Mouse (Mus musculus) CH12.LX (cell line): ENCODE measurements around the gene Pon2. TPM values are rescaled to one million over a fixed set of nuclear protein-coding genes. Genes with fewer than 3 reads are reported as not detected.

Experiments used
- DNase-seq: peaks from one replicate; pipeline ENCODE4 v3.0.0-alpha.2; 2013; ENCODE audit errors: extremely low read depth
- H3K27ac ChIP-seq: 2 replicates; pipeline ENCODE4 v1.5.1; 2012; ENCODE audit warnings: low read depth, mild to moderate bottlenecking, control low read depth, moderate library complexity; ENCODE audit not compliant: insufficient read depth
- H3K27me3 ChIP-seq: replicated peaks from 2 replicates; pipeline ENCODE3; 2012; ENCODE audit warnings: inconsistent platforms
- H3K36me3 ChIP-seq, 2 experiments: replicated peaks in 1 of 2; 2 replicates each; pipeline versions ENCODE3 to v1.6.1; 2012; ENCODE audit warnings: inconsistent platforms in 1 of 2, low read length in 1 of 2, mild to moderate bottlenecking in 1 of 2, mixed read lengths in 1 of 2, moderate library complexity in 1 of 2; ENCODE audit not compliant: control insufficient read depth in 1 of 2, insufficient read depth in 1 of 2
- H3K4me1 ChIP-seq, 2 experiments: 2 replicates each; pipeline ENCODE4 v1.6.1; 2012; ENCODE audit warnings: inconsistent platforms in 1 of 2, moderate library complexity in 1 of 2; ENCODE audit not compliant: insufficient read depth in 2 of 2, control insufficient read depth in 1 of 2
- H3K4me2 ChIP-seq: 2 replicates; pipeline ENCODE4 v1.6.1; 2012; ENCODE audit warnings: low read depth, mild to moderate bottlenecking, control low read depth; ENCODE audit not compliant: poor library complexity, insufficient read depth, severe bottlenecking
- H3K4me3 ChIP-seq, 3 experiments: fragments of 150-350 bp in 1 of 3; sonication (generic) in 1 of 3; replicated peaks in 1 of 3; 2 replicates each; pipeline versions ENCODE3 to v1.5.1; 2011 to 2012; ENCODE audit warnings: low read depth in 2 of 3, low read length in 2 of 3, mild to moderate bottlenecking in 2 of 3, moderate library complexity in 2 of 3, control low read depth in 1 of 3, improper control_type of control experiment in 1 of 3, inconsistent platforms in 1 of 3, mixed read lengths in 1 of 3; ENCODE audit not compliant: poor library complexity in 1 of 3
- H3K79me2 ChIP-seq: replicated peaks from 2 replicates; pipeline ENCODE4 v1.6.1; 2012; ENCODE audit warnings: mild to moderate bottlenecking, moderate library complexity; ENCODE audit not compliant: control insufficient read depth, poor library complexity, insufficient read depth, severe bottlenecking; ENCODE audit errors: extremely low read depth
- H3K9ac ChIP-seq: 2 replicates; pipeline ENCODE4 v1.6.1; 2012; ENCODE audit warnings: low read depth, mild to moderate bottlenecking, control low read depth, moderate library complexity; ENCODE audit not compliant: insufficient read depth
- H3K9me3 ChIP-seq: replicated peaks from 2 replicates; pipeline ENCODE3; 2012; ENCODE audit warnings: low read length, inconsistent platforms, mixed read lengths
- CHD2 ChIP-seq: IDR thresholded peaks from 2 replicates; pipeline ENCODE4 v1.6.1; 2011; ENCODE audit warnings: low read length, improper control_type of control experiment
- CTCF ChIP-seq, 2 experiments: IDR thresholded peaks in 1 of 2; conservative IDR thresholded peaks in 1 of 2; 2 replicates each; pipeline ENCODE4 v1.5.1; 2011 to 2012; ENCODE audit warnings: low read depth in 2 of 2, low read length in 2 of 2, improper control_type of control experiment in 1 of 2, inconsistent platforms in 1 of 2, mild to moderate bottlenecking in 1 of 2, moderate library complexity in 1 of 2
- E2F4 ChIP-seq: IDR thresholded peaks from 2 replicates; pipeline ENCODE4 v1.6.1; 2011; ENCODE audit warnings: low read depth, low read length, improper control_type of control experiment; ENCODE audit not compliant: insufficient replicate concordance
- EP300 ChIP-seq: IDR thresholded peaks from 2 replicates; pipeline ENCODE4 v1.6.1; 2011; ENCODE audit warnings: low read length, improper control_type of control experiment
- HCFC1 ChIP-seq: IDR thresholded peaks from 2 replicates; pipeline ENCODE4 v1.6.1; 2012; ENCODE audit warnings: low read depth, mild to moderate bottlenecking, inconsistent platforms, low read length, improper control_type of control experiment
- JUN ChIP-seq: IDR thresholded peaks from 2 replicates; pipeline ENCODE4 v1.6.1; 2011; ENCODE audit warnings: low read depth, mild to moderate bottlenecking, low read length, improper control_type of control experiment, moderate library complexity; ENCODE audit not compliant: insufficient read depth
- KAT2A ChIP-seq: IDR thresholded peaks from 2 replicates; pipeline ENCODE4 v1.6.1; 2012; ENCODE audit warnings: low read length, improper control_type of control experiment, inconsistent platforms; ENCODE audit not compliant: insufficient replicate concordance
- MAFK ChIP-seq: IDR thresholded peaks from 2 replicates; pipeline ENCODE4 v1.6.1; 2011; ENCODE audit warnings: low read length, improper control_type of control experiment; ENCODE audit not compliant: insufficient replicate concordance
- MYC ChIP-seq: IDR thresholded peaks from 2 replicates; pipeline ENCODE4 v1.6.1; 2011; ENCODE audit warnings: low read depth, mild to moderate bottlenecking, improper control_type of control experiment, low read length
- POLR2A ChIP-seq: IDR thresholded peaks from 2 replicates; pipeline ENCODE4 v1.6.1; 2011; ENCODE audit warnings: low read depth, mild to moderate bottlenecking, improper control_type of control experiment, low read length
- POLR2AphosphoS2 ChIP-seq: IDR thresholded peaks from 2 replicates; pipeline ENCODE4 v1.6.1; 2011; ENCODE audit warnings: low read depth, low read length, improper control_type of control experiment
- SMC3 ChIP-seq: IDR thresholded peaks from 2 replicates; pipeline ENCODE4 v1.6.1; 2011; ENCODE audit warnings: low read depth, low read length, improper control_type of control experiment
- UBTF ChIP-seq: IDR thresholded peaks from 2 replicates; pipeline ENCODE4 v1.6.1; 2012; ENCODE audit warnings: low read depth, mild to moderate bottlenecking, inconsistent platforms, low read length, improper control_type of control experiment, moderate library complexity
- USF2 ChIP-seq: conservative IDR thresholded peaks from 2 replicates; pipeline ENCODE4 v1.6.1; 2011; ENCODE audit warnings: low read depth, low read length, improper control_type of control experiment
- ZKSCAN1 ChIP-seq: IDR thresholded peaks from 2 replicates; pipeline ENCODE4 v1.6.1; 2012; ENCODE audit warnings: low read depth, inconsistent platforms, low read length, improper control_type of control experiment, borderline replicate concordance
- ZMIZ1 ChIP-seq: IDR thresholded peaks from 2 replicates; pipeline ENCODE4 v1.6.1; 2012; ENCODE audit warnings: low read depth, mild to moderate bottlenecking, inconsistent platforms, low read length, improper control_type of control experiment
- dilution Hi-C: fragments of 300-500 bp; cut with MboI; formaldehyde crosslinking; loops from 2 replicates; pipeline ENCODE4 v1.14.3; 2020; ENCODE audit warnings: low sequenced_read_pairs; ENCODE audit not compliant: extremely low pct_unique_long_range_greater_than_20kb, extremely low pct_ligation_motif_present
- in situ Hi-C: fragments of 300-500 bp; cut with MboI; formaldehyde crosslinking; loops from 3 replicates; pipeline ENCODE4 v1.14.3; 2019; ENCODE audit warnings: low sequenced_read_pairs, low pct_ligation_motif_present, low pct_unique_long_range_greater_than_20kb, mixed read lengths
- polyA plus RNA-seq: library from polyadenylated mRNA; unstranded; fragments of >175 nt; gene quantifications from 2 replicates; pipeline ENCODE4 v1.2.1, GENCODE M21; 2012; ENCODE audit warnings: low read depth; ENCODE audit not compliant: insufficient read length
- total RNA-seq, 2 experiments: library from RNA; depleted of rRNA; stranded (reverse); fragments of 300-350 nt in 1 of 2; fragments of >200 nt in 1 of 2; gene quantifications; 2 replicates each; pipeline ENCODE4 v1.2.3; 2012 to 2014

The Pon2 gene
- total and polyA plus RNA-seq, 3 experiments, result 14.2 to 36.2 (median 32.0) TPM

DNA sequence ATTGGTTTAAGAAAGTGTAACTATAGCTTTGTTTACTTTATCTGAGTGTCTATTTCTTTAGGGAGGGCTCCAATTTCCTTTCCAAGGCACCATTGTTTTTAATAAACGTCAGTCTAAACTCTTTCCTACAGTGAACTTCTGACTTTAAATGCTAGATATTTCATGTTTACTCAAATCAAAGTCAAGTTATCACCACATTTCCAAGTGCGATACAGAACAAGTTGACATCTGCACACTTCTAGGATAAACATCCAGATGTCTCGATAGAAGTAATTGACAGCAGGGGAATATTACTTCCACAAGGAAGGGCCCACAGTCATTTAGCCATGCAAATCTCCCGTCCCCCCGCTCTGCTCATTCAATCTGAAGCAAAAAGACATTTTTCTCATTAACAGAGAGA is 20.3 kb downstream of the Pon2 start:
- H3K4me3 ChIP-seq, result no peak overlapping the region
- no peak overlapping the region for H3K9ac ChIP-seq
- no peaks in the 10 kb centered on the region for H3K9me3 ChIP-seq
- in situ Hi-C loops, result no loop called here
- TF ChIP-seq USF2 (no peak), MYC (no peak), UBTF (no peak), POLR2AphosphoS2 (no peak), CHD2 (no peak), MAFK (no peak), KAT2A (no peak), SMC3 (no peak), ZKSCAN1 (no peak)
- TF ChIP-seq, all 38 proteins: peak for 0
- Histone ChIP-seq H3K4me1 (peaks cover 4 to 46% of the 10 kb centered on the region in 2 experiments), H3K79me2 (no peaks in the 10 kb centered on the region), H3K4me2 (no peak overlapping the region), H3K27ac (no peak overlapping the region), H3K36me3 (peaks cover 18 to 70% of the 10 kb centered on the region in 2 experiments), H3K27me3 (no peaks in the 10 kb centered on the region)
- no peak for DNase-seq
- dilution Hi-C loops, result no loop called here

DNA sequence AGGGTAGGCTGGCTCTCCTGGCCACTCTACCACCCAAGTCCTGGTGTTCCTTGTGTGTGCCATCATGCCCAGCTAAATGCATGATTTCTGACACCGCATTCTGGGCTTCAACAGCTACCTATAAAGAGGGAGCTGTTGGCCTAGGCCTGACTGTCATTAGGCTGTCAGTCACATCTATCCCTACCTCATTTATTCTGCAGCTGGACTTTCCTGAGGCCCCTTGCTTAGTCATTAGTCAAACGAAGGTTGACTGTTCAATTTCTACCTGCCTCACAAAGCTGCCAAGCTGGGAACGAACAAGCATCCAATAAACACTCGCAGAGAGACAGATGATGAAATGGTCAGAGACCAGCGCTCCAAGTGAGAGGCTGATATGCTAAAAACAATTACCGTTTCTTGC is 28.6 kb downstream of the Pon2 start:
- Histone ChIP-seq H3K4me3 (no peak overlapping the region), H3K4me2 (no peak overlapping the region), H3K27me3 (no peaks in the 10 kb centered on the region), H3K9ac (no peak overlapping the region), H3K4me1 (peaks cover 6 to 25% of the 10 kb centered on the region in 2 experiments; a peak in 3 of 4 replicates), H3K9me3 (no peaks in the 10 kb centered on the region), H3K79me2 (no peaks in the 10 kb centered on the region), H3K27ac (no peak overlapping the region), H3K36me3 (peaks cover 38 to 78% of the 10 kb centered on the region in 2 experiments)
- dilution Hi-C loops, result no loop called here
- TF ChIP-seq EP300 (no peak), MYC (no peak), UBTF (no peak), ZKSCAN1 (no peak), JUN (no peak), E2F4 (no peak), USF2 (no peak), HCFC1 (no peak), CHD2 (no peak), CTCF (conservative IDR thresholded peaks at IDR 0.05 in 1 of 2, IDR thresholded peaks at IDR 0.05 in 1 of 2; ENCODE audit: low read depth in 2 of 2, low read length in 2 of 2) (no peak), POLR2A (no peak), ZMIZ1 (no peak), MAFK (no peak)
- in situ Hi-C loops, result no loop called here
- DNase-seq, result no peak
